Mouse (Mus musculus) bone marrow, adult 2 months (tissue): Measurements from ENCODE around the gene Mfn2. TPM values are rescaled to one million over a fixed set of nuclear protein-coding genes. Genes with fewer than 3 reads are reported as not detected.

ENCODE experiments used
- H3K27ac ChIP-seq: fragments of 200-500 bp; 2 replicates; pipeline ENCODE4 v1.5.1; 2012; ENCODE audit warnings: low read depth, mild to moderate bottlenecking, control low read depth, inconsistent platforms, low read length; ENCODE audit not compliant: control insufficient read depth, poor library complexity, insufficient read depth
- H3K4me1 ChIP-seq: fragments of 200-500 bp; 2 replicates; pipeline ENCODE4 v1.6.1; 2011; ENCODE audit warnings: low read length; ENCODE audit not compliant: control insufficient read depth, insufficient read depth
- H3K4me3 ChIP-seq: fragments of 200-500 bp; replicated peaks from 2 replicates; pipeline ENCODE3; 2011; ENCODE audit warnings: mild to moderate bottlenecking, low read depth, low read length, control low read depth; ENCODE audit not compliant: control insufficient read depth
- CTCF ChIP-seq: fragments of 200-500 bp; IDR thresholded peaks from 2 replicates; pipeline ENCODE4 v1.5.1; 2011; ENCODE audit warnings: low read length, control low read depth; ENCODE audit not compliant: control insufficient read depth, insufficient read depth
- POLR2A ChIP-seq: fragments of 200-500 bp; IDR thresholded peaks from 2 replicates; pipeline ENCODE4 v1.6.1; 2011; ENCODE audit warnings: low read depth, mild to moderate bottlenecking, control low read depth, low read length, borderline replicate concordance; ENCODE audit not compliant: control insufficient read depth
- WGBS: fragments of 180-500 bp; shearing (Covaris S2); methylation state at CpG from one replicate; pipeline ENCODE4 v1.1.7; 2018; 5-methylcytosine and 5-hydroxymethylcytosine counted together
- polyA plus RNA-seq: library from polyadenylated mRNA; stranded (reverse); fragments of >200 nt; gene quantifications from 2 replicates; pipeline ENCODE4 v1.2.4, GENCODE M21; 2011; ENCODE audit warnings: low replicate concordance; ENCODE audit not compliant: missing spikeins, insufficient read depth, insufficient read length

Mfn2 gene
- polyA plus RNA-seq, 1 experiment: 23.5 TPM

DNA sequence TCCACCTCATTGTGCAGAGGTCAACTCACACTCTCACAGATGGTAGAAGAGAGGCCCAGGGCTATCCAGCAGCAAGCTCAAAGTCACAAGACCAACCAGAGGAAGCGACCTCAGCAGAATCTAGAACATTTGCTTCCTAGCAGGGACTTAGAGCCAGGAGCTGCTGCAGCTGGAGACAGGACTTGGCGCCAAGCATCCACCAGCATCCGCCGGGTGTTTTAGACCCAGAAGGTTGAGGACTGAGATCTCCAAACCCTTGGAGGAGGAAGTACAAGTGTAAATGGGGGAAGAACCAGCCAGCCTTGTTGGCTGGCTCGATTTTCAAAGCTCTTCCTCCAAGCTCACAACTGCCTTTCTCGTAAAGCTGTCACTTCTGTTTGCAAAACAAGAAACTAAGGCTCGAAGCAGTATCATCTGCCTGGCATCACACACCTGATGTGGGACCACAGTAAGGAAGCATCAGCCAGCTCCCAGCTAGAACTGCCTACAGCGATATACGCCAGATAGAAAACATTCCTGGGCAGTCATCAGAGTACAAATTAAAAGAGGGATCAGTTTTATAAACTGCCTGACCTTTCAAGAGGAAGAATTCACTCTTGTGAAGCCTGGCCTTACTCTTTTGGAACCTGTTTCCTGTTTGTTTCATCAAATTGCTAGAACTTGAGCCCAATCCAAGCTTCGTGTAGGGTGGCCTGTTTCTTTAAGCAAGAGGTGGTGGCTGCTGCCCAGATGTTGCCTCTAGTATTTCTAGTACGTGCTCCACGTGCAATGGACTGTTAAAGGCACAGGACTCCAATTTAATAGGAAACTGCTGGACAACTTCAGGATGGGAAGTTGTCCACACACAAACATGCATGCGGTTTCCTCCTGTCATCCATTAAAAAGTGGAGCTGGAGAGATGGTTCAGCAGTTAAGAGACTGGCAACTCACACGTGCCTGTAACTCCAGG lies 33.9 kb upstream of the Mfn2 start:
- Histone ChIP-seq H3K4me3 (no peak overlapping the region), H3K27ac (no peak overlapping the region)
- WGBS: 32% methylated on average over 14 of the region's 14 CpGs

DNA sequence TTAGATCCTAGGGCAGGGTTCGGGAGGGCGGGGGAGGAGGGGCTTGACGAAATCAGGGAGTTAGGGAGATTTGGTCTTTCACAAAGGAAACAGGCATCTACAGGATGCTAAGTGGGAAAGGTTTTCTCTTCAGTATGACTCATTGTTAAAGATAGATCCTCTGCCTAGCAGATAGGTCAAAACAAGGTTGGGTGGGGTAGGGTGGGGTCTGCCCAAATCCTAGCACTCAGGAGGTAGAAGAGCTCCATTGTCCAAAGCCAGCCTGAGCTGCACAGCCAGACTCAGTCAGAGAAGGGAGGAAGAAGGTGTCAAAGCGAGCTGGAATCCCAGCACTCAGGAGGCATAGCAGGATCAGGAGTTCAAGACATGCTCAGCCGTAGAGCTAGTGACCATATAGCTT lies 33.0 kb upstream of the Mfn2 start:
- TF ChIP-seq POLR2A (no peak), CTCF (no peak)
- peaks cover 5% of the 10 kb centered on the region for H3K4me1 ChIP-seq
- WGBS: 82% methylated on average over 5 of the region's 5 CpGs

More for the DNA sequence above, 33.9 kb upstream of the Mfn2 start:
- TF ChIP-seq POLR2A (no peak), CTCF (no peak)
- H3K4me1 ChIP-seq: peaks cover 5% of the 10 kb centered on the region

DNA sequence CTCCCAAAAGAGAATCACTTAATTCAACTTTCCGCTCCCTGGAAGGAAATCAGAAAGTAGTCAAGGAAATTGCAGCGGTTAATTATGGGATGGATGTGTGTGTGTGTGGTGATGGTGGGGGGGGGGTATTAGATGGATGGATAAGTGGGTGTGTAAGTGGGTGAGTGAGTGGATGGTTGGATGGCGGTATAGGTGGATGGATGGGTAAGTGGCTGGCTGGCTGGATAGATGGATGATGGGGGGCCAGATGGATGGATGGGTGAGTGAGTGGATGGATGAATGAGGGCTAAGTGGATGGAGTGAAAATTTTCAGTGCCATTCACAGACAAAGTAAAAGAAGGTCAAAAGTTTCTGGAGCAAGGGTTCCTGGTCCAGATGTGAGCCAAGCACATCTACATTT lies 32.5 kb upstream of the Mfn2 start:
- TF ChIP-seq CTCF (no peak), POLR2A (no peak)
- H3K27ac ChIP-seq: no peak overlapping the region
- H3K4me3 ChIP-seq: no peak overlapping the region
- 35% methylated on average over 3 of the region's 3 CpGs for WGBS
- H3K4me1 ChIP-seq: peaks cover 5% of the 10 kb centered on the region

More for the DNA sequence above, 33.0 kb upstream of the Mfn2 start:
- Histone ChIP-seq H3K27ac (no peak overlapping the region), H3K4me3 (no peak overlapping the region)

DNA sequence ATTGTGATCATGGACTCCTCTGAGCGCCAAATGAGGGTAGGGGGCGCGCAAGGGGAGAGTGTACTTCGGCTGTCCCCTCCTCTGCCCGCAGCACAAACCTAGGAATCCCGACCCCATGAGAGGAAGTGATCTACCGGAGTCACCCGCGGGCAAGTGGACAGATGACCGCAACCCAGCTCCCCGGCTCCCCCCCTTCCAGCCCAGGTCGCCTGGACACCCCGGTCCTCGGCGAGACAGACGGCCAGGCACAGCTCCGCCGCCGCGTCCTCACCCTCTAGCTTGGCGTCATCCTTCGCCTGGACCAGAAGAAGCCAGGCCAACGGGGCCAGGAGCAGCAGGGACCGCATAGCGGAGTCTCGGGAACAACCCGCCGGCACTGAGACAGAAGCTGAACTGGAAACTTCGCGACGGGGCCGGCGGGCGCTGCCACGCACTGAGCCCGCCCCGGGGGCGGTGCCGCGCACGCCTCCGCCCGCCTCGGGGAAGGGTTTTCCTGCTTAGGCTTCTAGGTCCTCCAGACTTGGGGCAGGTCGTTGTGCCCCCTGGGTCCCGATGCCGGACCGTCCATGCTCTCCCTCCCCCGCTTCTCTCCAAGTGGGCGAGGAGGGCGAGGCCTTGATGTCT lies 31.9 kb upstream of the Mfn2 start, which contains the start of gene Plod1:
Gene Plod1, minus strand, starts transcription at position 437 of the 624 bp plus-strand sequence.
- under 1% methylated on average over 51 of the region's 51 CpGs for WGBS

DNA sequence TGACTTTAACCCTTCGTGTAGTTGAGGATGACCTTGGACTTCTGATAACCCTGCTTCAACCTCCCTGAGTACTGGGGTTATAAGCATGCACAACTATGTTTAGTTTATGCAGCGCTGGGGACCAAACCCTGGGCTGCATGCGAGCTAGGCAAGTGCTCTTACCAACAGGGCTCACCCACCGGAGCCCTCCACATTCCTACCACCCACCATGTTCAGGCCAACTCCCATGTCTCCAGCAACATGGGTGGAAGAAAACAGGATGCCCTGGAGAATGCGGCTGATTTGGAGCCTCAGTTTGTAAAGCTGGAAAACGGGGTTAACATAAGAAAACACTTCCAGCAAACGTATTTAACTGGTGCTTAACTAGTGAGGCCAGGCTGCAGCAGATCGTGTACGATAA lies 31.4 kb upstream of the Mfn2 start:
- no peaks in the 10 kb centered on the region; the same call in 1 of the 2 replicates for H3K4me1 ChIP-seq
- H3K4me3 ChIP-seq: peak overlapping the region; percentile 86
- TF ChIP-seq POLR2A (no peak), CTCF (no peak)
- H3K27ac ChIP-seq: no peak overlapping the region
- WGBS: 34% methylated on average over 9 of the region's 9 CpGs

More for the DNA sequence above, 31.9 kb upstream of the Mfn2 start, which contains the start of gene Plod1:
- TF ChIP-seq POLR2A (peak; percentile 67; the same call in 1 of the 2 replicates), CTCF (no peak)
- H3K4me1 ChIP-seq: no peaks in the 10 kb centered on the region; the same call in 1 of the 2 replicates
- H3K4me3 ChIP-seq: peak within 1 kb of the TSS; percentile 86
- H3K27ac ChIP-seq: peak within 1 kb of the TSS; percentile 69

DNA sequence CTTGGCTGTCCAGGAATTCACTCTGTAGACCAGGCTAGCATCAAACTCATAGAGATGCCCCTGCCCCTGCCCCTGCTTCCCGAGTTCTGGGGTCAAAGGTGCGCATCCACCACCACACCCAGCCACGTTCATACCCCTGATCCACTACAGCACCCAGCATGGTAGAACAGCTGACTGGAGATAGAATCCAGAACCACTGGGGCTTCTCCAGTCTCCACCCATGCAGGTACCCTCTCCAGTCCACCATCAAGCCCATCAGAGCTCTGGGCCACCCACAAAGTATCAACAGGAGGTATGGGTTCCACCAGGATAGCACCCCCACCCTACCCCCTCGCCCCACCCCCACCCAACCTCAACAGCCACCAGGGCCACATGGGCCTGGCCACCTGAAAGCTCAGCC lies 30.1 kb upstream of the Mfn2 start:
- Histone ChIP-seq H3K27ac (no peak overlapping the region), H3K4me3 (no peak overlapping the region), H3K4me1 (no peaks in the 10 kb centered on the region; the same call in 1 of the 2 replicates)
- WGBS: 75% methylated on average over 4 of the region's 4 CpGs
- TF ChIP-seq CTCF: no peak
- TF ChIP-seq POLR2A: no peak

DNA sequence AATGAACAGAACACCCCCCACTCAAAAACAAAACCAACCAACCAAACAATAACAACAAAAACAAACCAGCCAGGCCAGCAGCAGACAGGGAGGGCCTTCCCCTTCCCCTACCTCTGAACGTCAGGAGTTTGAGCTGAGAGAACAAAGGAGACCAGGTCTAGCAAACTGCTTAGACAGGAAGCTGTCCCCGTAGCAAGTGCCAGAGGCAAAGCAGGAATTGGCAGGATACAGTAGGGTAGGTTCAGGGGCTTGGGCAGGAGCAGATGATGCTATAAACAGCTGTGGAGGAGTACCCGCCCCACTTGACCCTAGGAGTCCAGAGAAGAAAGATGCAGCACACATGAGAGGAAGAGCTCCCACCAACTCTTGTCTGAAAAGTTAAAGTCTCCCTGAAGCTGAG lies 29.6 kb upstream of the Mfn2 start:
- no peak for TF ChIP-seq CTCF
- no peak for TF ChIP-seq POLR2A
- H3K4me1 ChIP-seq: no peaks in the 10 kb centered on the region; the same call in 1 of the 2 replicates
- H3K27ac ChIP-seq: no peak overlapping the region
- H3K4me3 ChIP-seq: no peak overlapping the region
- WGBS: 66% methylated on average over 3 of the region's 3 CpGs

DNA sequence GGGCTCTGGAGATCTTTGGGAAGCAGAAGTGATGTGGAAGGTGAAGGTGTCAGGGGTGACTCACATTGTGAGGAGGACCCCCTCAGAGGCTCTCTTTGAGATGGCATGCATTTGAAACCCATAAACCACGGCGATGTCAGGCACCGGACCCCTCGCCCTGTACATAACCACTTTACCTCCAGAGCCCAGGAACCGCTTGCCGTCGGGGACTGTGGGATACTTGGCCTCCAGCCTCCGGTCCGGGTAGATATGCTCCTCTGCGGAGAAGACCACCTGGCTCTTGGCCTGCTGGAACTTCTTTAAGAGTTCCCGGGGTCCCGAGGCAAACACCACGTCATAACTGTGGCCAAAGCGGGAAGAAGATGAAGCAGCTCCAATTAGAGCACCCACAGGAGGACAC lies 26.4 kb upstream of the Mfn2 start:
- TF ChIP-seq POLR2A: no peak
- no peak for TF ChIP-seq CTCF
- Histone ChIP-seq H3K4me1 (no peaks in the 10 kb centered on the region; the same call in 1 of the 2 replicates), H3K27ac (no peak overlapping the region), H3K4me3 (no peak overlapping the region)
- 91% methylated on average over 14 of the region's 14 CpGs for WGBS
